Mouse (Mus musculus) liver, adult 2 months (tissue): ENCODE data around the gene Smoc1. TPM values are rescaled to one million over a fixed set of nuclear protein-coding genes. Genes with fewer than 3 reads are reported as not detected.

Experiments used
- DNase-seq: peaks from one replicate; pipeline ENCODE4 v3.0.0-alpha.2; 2011; ENCODE audit warnings: low read depth, low spot score; ENCODE audit errors: extremely low read depth
- H3K27ac ChIP-seq: fragments of 200-500 bp; replicated peaks from 2 replicates; pipeline ENCODE4 v1.5.1; 2012; ENCODE audit warnings: low read depth, mild to moderate bottlenecking, control low read depth, inconsistent platforms, low read length; ENCODE audit not compliant: insufficient read depth
- H3K27me3 ChIP-seq: fragments of 200-500 bp; 2 replicates; pipeline ENCODE4 v1.6.1; 2012; ENCODE audit warnings: mild to moderate bottlenecking, moderate library complexity, low read length, inconsistent platforms; ENCODE audit not compliant: control insufficient read depth, insufficient read depth
- H3K36me3 ChIP-seq: fragments of 200-500 bp; 2 replicates; pipeline ENCODE4 v1.6.1; 2012; ENCODE audit warnings: low read length, inconsistent platforms; ENCODE audit not compliant: control insufficient read depth, insufficient read depth
- H3K4me1 ChIP-seq: fragments of 200-500 bp; 2 replicates; pipeline ENCODE4 v1.6.1; 2011; ENCODE audit warnings: low read length; ENCODE audit not compliant: control insufficient read depth, insufficient read depth
- H3K4me3 ChIP-seq: fragments of 200-500 bp; 2 replicates; pipeline ENCODE4 v1.5.1; 2011; ENCODE audit warnings: low read depth, mild to moderate bottlenecking, control low read depth, low read length, moderate library complexity; ENCODE audit not compliant: insufficient read depth
- H3K79me2 ChIP-seq: fragments of 200-500 bp; 2 replicates; pipeline ENCODE4 v1.6.1; 2012; ENCODE audit warnings: inconsistent platforms, mild to moderate bottlenecking, low read length, moderate library complexity; ENCODE audit not compliant: control insufficient read depth, insufficient read depth
- H3K9ac ChIP-seq: fragments of 200-500 bp; 2 replicates; pipeline ENCODE4 v1.6.1; 2012; ENCODE audit warnings: low read depth, mild to moderate bottlenecking, control low read depth, inconsistent platforms, low read length
- CTCF ChIP-seq: fragments of 200-500 bp; IDR thresholded peaks from 2 replicates; pipeline ENCODE4 v1.5.1; 2011; ENCODE audit warnings: low read depth, low read length, control low read depth
- POLR2A ChIP-seq: fragments of 200-500 bp; IDR thresholded peaks from 2 replicates; pipeline ENCODE4 v1.6.1; 2011; ENCODE audit warnings: low read length, control low read depth; ENCODE audit not compliant: insufficient read depth; ENCODE audit errors: extremely low read depth
- WGBS: fragments of 180-500 bp; shearing (Covaris S2); methylation state at CpG from one replicate; pipeline ENCODE4 v1.1.7; 2018; 5-methylcytosine and 5-hydroxymethylcytosine counted together
- polyA plus RNA-seq: library from polyadenylated mRNA; depleted of rRNA; stranded (reverse); fragments of >200 nt; gene quantifications from 2 replicates; pipeline ENCODE4 v1.2.3, GENCODE M21; 2012
- total RNA-seq: library from RNA; depleted of rRNA; stranded (reverse); fragments of >200 nt; gene quantifications from 2 replicates; pipeline ENCODE4 v1.2.3, GENCODE M21; 2014

Gene Smoc1
- total and polyA plus RNA-seq, 2 experiments, result 28.3 to 50.7 TPM

GRCm38 (mm10) chr12:81140594-81141328 lies 114.2 kb downstream of the Smoc1 start:
- Histone ChIP-seq H3K4me1 (no peaks in the 10 kb centered on the region), H3K36me3 (peaks cover 7% of the 10 kb centered on the region), H3K9ac (no peak overlapping the region), H3K27ac (no peak overlapping the region), H3K4me3 (no peak overlapping the region), H3K27me3 (no peaks in the 10 kb centered on the region), H3K79me2 (no peaks in the 10 kb centered on the region)
- TF ChIP-seq POLR2A (no peak), CTCF (no peak)
- 78% methylated on average over 9 of the region's 9 CpGs for WGBS
- no peak for DNase-seq

GRCm38 (mm10) chr12:81141329-81141711 lies 114.7 kb downstream of the Smoc1 start:
- 93% methylated on average over 7 of the region's 7 CpGs for WGBS
- Histone ChIP-seq H3K9ac (no peak overlapping the region), H3K36me3 (peaks cover 7% of the 10 kb centered on the region), H3K4me1 (no peaks in the 10 kb centered on the region), H3K4me3 (no peak overlapping the region), H3K79me2 (no peaks in the 10 kb centered on the region), H3K27me3 (no peaks in the 10 kb centered on the region), H3K27ac (no peak overlapping the region)
- no peak for TF ChIP-seq POLR2A
- TF ChIP-seq CTCF, result no peak
- DNase-seq, result no peak

- DNase-seq, result no peak
- no peaks in the 10 kb centered on the region for H3K27me3 ChIP-seq
- no peaks in the 10 kb centered on the region for H3K79me2 ChIP-seq
- WGBS, result 86% methylated on average over 3 of the region's 3 CpGs
- no peak overlapping the region for H3K9ac ChIP-seq
- H3K27ac ChIP-seq, result no peak overlapping the region
- H3K4me3 ChIP-seq, result no peak overlapping the region
- peaks cover 7% of the 10 kb centered on the region; the same call in 1 of the 2 replicates for H3K36me3 ChIP-seq
- no peaks in the 10 kb centered on the region for H3K4me1 ChIP-seq
- TF ChIP-seq CTCF (no peak), POLR2A (no peak)
Observed at GRCm38 (mm10) chr12:81142231-81142630, 115.6 kb downstream of the Smoc1 start.

GRCm38 (mm10) chr12:81144201-81144600 lies 117.6 kb downstream of the Smoc1 start:
- H3K36me3 ChIP-seq, result peaks cover 10% of the 10 kb centered on the region
- WGBS, result 75% methylated on average over 10 of the region's 10 CpGs
- no peaks in the 10 kb centered on the region for H3K4me1 ChIP-seq
- no peaks in the 10 kb centered on the region for H3K27me3 ChIP-seq
- H3K4me3 ChIP-seq, result no peak overlapping the region
- H3K9ac ChIP-seq, result no peak overlapping the region
- no peak overlapping the region for H3K27ac ChIP-seq
- no peak for DNase-seq
- no peak for TF ChIP-seq POLR2A
- TF ChIP-seq CTCF, result no peak
- no peaks in the 10 kb centered on the region for H3K79me2 ChIP-seq

GRCm38 (mm10) chr12:81146417-81147180 lies 120.0 kb downstream of the Smoc1 start:
- H3K27me3 ChIP-seq, result no peaks in the 10 kb centered on the region

GRCm38 (mm10) chr12:81147956-81148355 lies 121.3 kb downstream of the Smoc1 start:
- Histone ChIP-seq H3K9ac (no peak overlapping the region), H3K36me3 (peaks cover 18% of the 10 kb centered on the region), H3K27me3 (no peaks in the 10 kb centered on the region), H3K27ac (no peak overlapping the region), H3K79me2 (no peaks in the 10 kb centered on the region), H3K4me1 (no peaks in the 10 kb centered on the region), H3K4me3 (no peak overlapping the region)
- no peak for TF ChIP-seq CTCF
- no peak for TF ChIP-seq POLR2A
- DNase-seq, result peak; percentile 62
- WGBS, result 38% methylated on average over 6 of the region's 6 CpGs

More at GRCm38 (mm10) chr12:81146417-81147180, 120.0 kb downstream of the Smoc1 start:
- Histone ChIP-seq H3K4me3 (no peak overlapping the region), H3K4me1 (no peaks in the 10 kb centered on the region), H3K36me3 (peaks cover 9% of the 10 kb centered on the region), H3K27ac (no peak overlapping the region), H3K9ac (no peak overlapping the region), H3K79me2 (no peaks in the 10 kb centered on the region)
- 62% methylated on average over 10 of the region's 10 CpGs for WGBS
- no peak for DNase-seq
- TF ChIP-seq POLR2A, result no peak
- no peak for TF ChIP-seq CTCF
